Mouse (Mus musculus): ENCODE data around the gene Pcnx4. TPM values are rescaled to one million over a fixed set of nuclear protein-coding genes. Genes with fewer than 3 reads are reported as not detected.

Pcnx4 gene
- polyA plus RNA-seq, 1 experiment from 2014 or later, result 4.2 TPM

- H3K36me3 ChIP-seq, result no peaks in the 10 kb centered on the region
- no peak for ATAC-seq
- no peak overlapping the region for H3K9ac ChIP-seq
- H3K27me3 ChIP-seq (replicated peaks), result no peaks in the 10 kb centered on the region
- 62% methylated on average over 3 of the region's 3 CpGs for WGBS (ENCODE audit: insufficient replicate concordance)
- no peak overlapping the region for H3K4me2 ChIP-seq
- no peak overlapping the region for H3K4me3 ChIP-seq
- no peaks in the 10 kb centered on the region for H3K4me1 ChIP-seq
- H3K27ac ChIP-seq, result no peak overlapping the region
- no peaks in the 10 kb centered on the region for H3K9me3 ChIP-seq (replicated peaks)
Observed at GRCm38 (mm10) chr12:72612053-72612452, 75.9 kb downstream of the Pcnx4 start.

- ATAC-seq, result no peak
- 79% methylated on average over 7 of the region's 7 CpGs for WGBS (ENCODE audit: insufficient replicate concordance)
- no peaks in the 10 kb centered on the region for H3K27me3 ChIP-seq (replicated peaks)
Observed at GRCm38 (mm10) chr12:72620856-72621255, 84.7 kb downstream of the Pcnx4 start.

GRCm38 (mm10) chr12:72621441-72621840 is 85.3 kb downstream of the Pcnx4 start:
- H3K9me3 ChIP-seq (replicated peaks), result no peaks in the 10 kb centered on the region
- no peak overlapping the region for H3K4me3 ChIP-seq
- H3K9ac ChIP-seq, result no peak overlapping the region
- no peak overlapping the region for H3K4me2 ChIP-seq
- H3K36me3 ChIP-seq, result no peaks in the 10 kb centered on the region
- H3K27ac ChIP-seq, result no peak overlapping the region
- H3K4me1 ChIP-seq, result 0 out of 2 replicates have a peak, but pooled peaks cover 4% of the 10 kb centered on the region
- 33% methylated on average over 1 of the region's 1 CpGs for whole genome bisulfite sequencing (ENCODE audit: insufficient replicate concordance)
- ATAC-seq, result no peak
- no peaks in the 10 kb centered on the region for H3K27me3 ChIP-seq (replicated peaks)

More at GRCm38 (mm10) chr12:72620856-72621255, 84.7 kb downstream of the Pcnx4 start:
- Histone ChIP-seq H3K4me3 (no peak overlapping the region), H3K4me1 (0 out of 2 replicates have a peak, but pooled peaks cover 4% of the 10 kb centered on the region), H3K27ac (no peak overlapping the region), H3K9ac (no peak overlapping the region), H3K9me3 (replicated peaks) (no peaks in the 10 kb centered on the region), H3K4me2 (no peak overlapping the region), H3K36me3 (no peaks in the 10 kb centered on the region)

- 19% methylated on average over 5 of the region's 5 CpGs for WGBS (ENCODE audit: insufficient replicate concordance)
- H3K27ac ChIP-seq, result no peak overlapping the region
- no peaks in the 10 kb centered on the region for H3K9me3 ChIP-seq (replicated peaks)
- H3K36me3 ChIP-seq, result no peaks in the 10 kb centered on the region
- ATAC-seq, result peak; percentile 59; the same call in 1 of the 2 replicates
- H3K4me1 ChIP-seq, result 0 out of 2 replicates have a peak, but pooled peaks cover 4% of the 10 kb centered on the region
- no peak overlapping the region for H3K4me3 ChIP-seq
- H3K27me3 ChIP-seq (replicated peaks), result no peaks in the 10 kb centered on the region
- no peak overlapping the region for H3K4me2 ChIP-seq
- H3K9ac ChIP-seq, result no peak overlapping the region
Observed at GRCm38 (mm10) chr12:72622853-72623496, 86.8 kb downstream of the Pcnx4 start.

GRCm38 (mm10) chr12:72628751-72629150 is 92.6 kb downstream of the Pcnx4 start:
- no peak for ATAC-seq
- H3K27ac ChIP-seq, result no peak overlapping the region
- no peaks in the 10 kb centered on the region for H3K27me3 ChIP-seq (replicated peaks)
- H3K9ac ChIP-seq, result no peak overlapping the region
- H3K36me3 ChIP-seq, result no peaks in the 10 kb centered on the region
- H3K4me2 ChIP-seq, result no peak overlapping the region
- no peaks in the 10 kb centered on the region for H3K9me3 ChIP-seq (replicated peaks)
- 80% methylated on average over 7 of the region's 7 CpGs for WGBS (ENCODE audit: insufficient replicate concordance)
- H3K4me3 ChIP-seq, result no peak overlapping the region
- no peaks in the 10 kb centered on the region for H3K4me1 ChIP-seq

Other genes with a start within 250 kb of the Pcnx4 start
- gene Rtn1, start 127.3 kb upstream of the Pcnx4 start, polyA plus RNA-seq (2016; fragmentation: Nextera tagmentation; extraction: Ambion mirVana), result 1.2 TPM in 2 replicates
- gene Lrrc9, start 94.5 kb upstream of the Pcnx4 start, polyA plus RNA-seq (2016; fragmentation: Nextera tagmentation; extraction: Ambion mirVana), result 0.22 and 0.30 TPM in 2 replicates
- gene Gm4756, start 113.3 kb downstream of the Pcnx4 start, polyA plus RNA-seq (2016; fragmentation: Nextera tagmentation; extraction: Ambion mirVana), result not detected in 2 replicates
- 10.3 and 11.0 TPM in 2 replicates for gene Dhrs7, start 128.5 kb downstream of the Pcnx4 start, polyA plus RNA-seq (2016; fragmentation: Nextera tagmentation; extraction: Ambion mirVana)
- 47.3 and 52.6 TPM in 2 replicates for gene Ppm1a, start 221.1 kb downstream of the Pcnx4 start, polyA plus RNA-seq (2016; fragmentation: Nextera tagmentation; extraction: Ambion mirVana)

Measured in liver, embryonic 12.5 days (tissue).